Mouse (Mus musculus) central nervous system, embryonic 11.5 days (tissue): ENCODE measurements around the gene Psmd10. TPM values are rescaled to one million over a fixed set of nuclear protein-coding genes. Genes with fewer than 3 reads are reported as not detected.

Experiments
- polyA plus RNA-seq: library from polyadenylated mRNA; depleted of rRNA; stranded (reverse); fragments of >200 nt; gene quantifications from 2 replicates; pipeline ENCODE4 v1.2.3, GENCODE M21; 2012; rRNA removed

The Psmd10 gene
- polyA plus RNA-seq: 24.6 and 26.1 TPM in 2 replicates

DNA sequence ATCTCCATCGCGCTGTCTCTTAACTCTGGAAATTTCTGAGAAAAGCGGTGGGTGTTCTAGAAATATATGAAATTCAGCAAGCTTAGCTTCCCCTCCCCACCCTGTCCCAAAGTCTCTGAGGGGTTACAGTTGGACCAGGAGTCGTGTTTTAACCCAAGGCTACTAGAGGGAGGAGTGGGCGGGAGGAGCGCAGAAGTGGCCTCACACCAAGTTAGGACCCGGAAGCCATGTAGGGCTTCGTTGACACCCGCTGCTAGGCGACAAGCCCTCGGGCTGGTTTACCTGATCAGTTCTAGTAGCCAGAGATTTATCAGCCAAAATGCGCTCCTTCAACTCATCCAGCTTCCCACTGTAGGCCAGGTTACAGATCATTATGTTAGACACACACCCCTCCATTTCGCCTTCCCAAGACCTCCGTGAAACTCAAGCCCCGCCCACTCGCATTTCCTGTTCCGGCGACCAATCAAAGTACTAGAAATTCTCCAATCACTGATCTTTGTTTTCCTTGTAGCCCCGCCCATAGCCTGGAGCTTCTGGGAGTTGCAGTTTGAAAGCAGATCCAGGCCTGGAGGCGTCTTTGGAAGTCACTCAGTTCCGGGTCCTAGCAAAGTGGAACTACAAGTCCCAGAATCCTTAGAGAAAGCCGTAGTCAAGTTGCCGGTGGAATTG, at the start of gene Psmd10, which contains the start of gene Atg4a:
Gene Psmd10, minus strand, starts transcription at position 457 of the 669 bp plus-strand sequence.
Gene Atg4a, plus strand, starts transcription at position 636 of the 669 bp plus-strand sequence.

DNA sequence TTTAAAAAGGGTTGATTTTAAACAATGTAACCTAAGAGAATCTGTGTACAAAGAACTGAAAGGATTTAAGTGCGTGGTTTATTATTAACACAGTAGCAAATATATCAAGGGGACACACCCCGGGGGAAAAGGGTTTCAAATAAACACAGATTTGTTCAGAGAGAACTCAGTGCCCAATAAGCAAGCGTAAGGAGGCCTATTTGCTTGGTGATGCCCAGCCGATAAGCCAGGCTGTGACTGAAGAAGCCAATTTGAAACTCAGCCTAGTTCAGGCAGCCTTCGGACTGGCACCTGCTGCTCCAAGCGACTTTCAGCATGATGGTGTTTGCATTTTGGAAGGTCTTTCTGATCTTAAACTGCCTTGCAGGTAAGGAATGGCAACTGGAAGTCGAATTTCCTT, 49.2 kb downstream of the Psmd10 start, which contains the start of gene Vsig1:
Gene Vsig1, plus strand, starts transcription at position 249 of the 400 bp plus-strand sequence.

Other genes with a start within 250 kb of the Psmd10 start
- not detected in 2 replicates for gene Tex13b, start 143.3 kb downstream of the Psmd10 start, polyA plus RNA-seq
- 0.06 TPM in 1 of 2 replicates, not detected in the other for gene Vsig1, start 49.1 kb downstream of the Psmd10 start, polyA plus RNA-seq
- gene Atg4a, start 179 bp upstream of the Psmd10 start, polyA plus RNA-seq: 8.8 and 10.4 TPM in 2 replicates